Mouse (Mus musculus) liver, embryonic 14.5 days (tissue): ENCODE measurements at regions not wholly inside any gene's neighbourhood (a gene's known extent, or its start where the extent isn't known, plus 50 kb on each side); places are given as distances from the start of the nearest gene placed in this dataset.

ENCODE experiments used
- CTCF ChIP-seq: IDR thresholded peaks from 2 replicates; pipeline ENCODE4 v1.5.1; 2016; ENCODE audit warnings: antibody characterized with exemption, low read depth, control low read depth
- EP300 ChIP-seq: IDR thresholded peaks from 2 replicates; pipeline ENCODE4 v1.6.1; 2016; ENCODE audit warnings: antibody characterized with exemption, low read depth

GRCm38 (mm10) chr7:70285344-70285743, 81.2 kb downstream of the Nr2f2 start:
- TF ChIP-seq EP300 (no peak), CTCF (no peak)
